Mouse (Mus musculus) intestine, embryonic 14.5 days (tissue): ENCODE results near the gene Btg4. TPM values are rescaled to one million over a fixed set of nuclear protein-coding genes. Genes with fewer than 3 reads are reported as not detected.

Source experiments
- ATAC-seq: fragments of 200-750 bp; cut with Nextera tagmentation; replicated peaks from 2 replicates; pipeline ENCODE4 v1.8.0; 2017; ENCODE audit warnings: low read depth, moderate number of reproducible peaks, moderate TSS enrichment, moderate library complexity; ENCODE audit not compliant: low FRiP score, low TSS enrichment
- DNase-seq: peaks from one replicate; pipeline ENCODE4 v3.0.0-alpha.2; 2018; ENCODE audit warnings: low spot score
- H3K27ac ChIP-seq: fragments of 300-500 bp; sonication (generic); 2 replicates; pipeline ENCODE4 v1.5.1; 2014; ENCODE audit warnings: low read depth, mild to moderate bottlenecking, control low read depth
- H3K27me3 ChIP-seq: fragments of 300-500 bp; sonication (generic); replicated peaks from 2 replicates; pipeline ENCODE4 v1.6.1; 2014; ENCODE audit warnings: low read length, control low read depth; ENCODE audit not compliant: control insufficient read depth, insufficient read depth
- H3K36me3 ChIP-seq: fragments of 300-500 bp; sonication (generic); 2 replicates; pipeline ENCODE4 v1.6.1; 2014; ENCODE audit warnings: low read length, control low read depth; ENCODE audit not compliant: control insufficient read depth, insufficient read depth
- H3K4me1 ChIP-seq: fragments of 300-500 bp; sonication (generic); replicated peaks from 2 replicates; pipeline ENCODE4 v1.6.1; 2014; ENCODE audit warnings: low read length, control low read depth, mixed read lengths; ENCODE audit not compliant: control insufficient read depth, insufficient read depth
- H3K4me2 ChIP-seq: fragments of 300-500 bp; sonication (generic); 2 replicates; pipeline ENCODE4 v1.6.1; 2014; ENCODE audit warnings: low read length
- H3K4me3 ChIP-seq: fragments of 300-500 bp; sonication (generic); 2 replicates; pipeline ENCODE4 v1.5.1; 2014; ENCODE audit warnings: low read depth, low read length, control low read depth, mixed read lengths
- H3K9ac ChIP-seq: fragments of 300-500 bp; sonication (generic); 2 replicates; pipeline ENCODE4 v1.6.1; 2014; ENCODE audit warnings: mild to moderate bottlenecking, low read length
- H3K9me3 ChIP-seq: fragments of 300-500 bp; sonication (generic); 2 replicates; pipeline ENCODE4 v1.6.1; 2016; ENCODE audit warnings: low read length, control low read depth; ENCODE audit not compliant: control insufficient read depth
- WGBS: fragments of 180-500 bp; shearing (Covaris S2); extraction: QIAGEN DNeasy Blood & Tissue Kit; methylation state at CpG from one replicate; pipeline ENCODE4 v1.1.7; 2014; 5-methylcytosine and 5-hydroxymethylcytosine counted together
- polyA plus RNA-seq: library from polyadenylated mRNA; unstranded; fragments of >200 nt; fragmentation: Nextera tagmentation; extraction: Ambion mirVana; gene quantifications from 2 replicates; pipeline ENCODE4 v1.2.1, GENCODE M21; 2014

Gene Btg4
- polyA plus RNA-seq, 1 experiment from 2014 or later, result not detected

DNA sequence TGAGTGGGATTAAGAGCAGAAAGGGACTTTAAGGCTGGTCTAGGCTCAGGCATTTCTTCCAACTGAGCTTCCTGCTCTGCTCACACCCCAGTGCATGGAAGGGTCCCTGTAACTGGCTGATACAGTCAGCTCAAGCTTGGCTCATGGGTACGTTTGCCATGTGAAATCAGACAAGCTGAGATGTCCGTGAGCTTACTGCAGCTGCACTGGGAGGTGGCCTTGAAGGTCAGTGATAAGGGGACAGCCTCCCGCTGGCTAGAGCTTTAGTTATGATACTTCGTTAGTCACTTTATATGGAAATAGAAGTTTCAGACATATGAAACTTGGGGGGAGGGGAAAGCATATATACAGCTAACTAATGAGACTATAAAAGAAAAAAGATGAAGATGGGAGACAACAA, 10.1 kb downstream of the Btg4 start:
- Histone ChIP-seq H3K4me2 (no peak overlapping the region), H3K4me3 (no peak overlapping the region), H3K4me1 (peaks cover under 1% of the 10 kb centered on the region; the same call in 1 of the 2 replicates), H3K27ac (no peak overlapping the region), H3K27me3 (no peaks in the 10 kb centered on the region), H3K36me3 (no peaks in the 10 kb centered on the region), H3K9ac (no peak overlapping the region), H3K9me3 (no peaks in the 10 kb centered on the region)
- DNase-seq (no peak), ATAC-seq (no peak)
- WGBS, result 72% methylated on average over 4 of the region's 4 CpGs

GRCm38 (mm10) chr9:51075780-51076179, 15.1 kb downstream of the Btg4 start:
- Histone ChIP-seq H3K27ac (no peak overlapping the region), H3K9me3 (no peaks in the 10 kb centered on the region), H3K4me3 (peak overlapping the region; percentile 52), H3K36me3 (no peaks in the 10 kb centered on the region), H3K27me3 (no peaks in the 10 kb centered on the region), H3K9ac (no peak overlapping the region), H3K4me2 (peak overlapping the region; percentile 90), H3K4me1 (peaks cover 14% of the 10 kb centered on the region)
- peak; percentile 54; the same call in 1 of the 2 replicates for ATAC-seq
- WGBS, result 23% methylated on average over 3 of the region's 3 CpGs
- peak; percentile 54 for DNase-seq

DNA sequence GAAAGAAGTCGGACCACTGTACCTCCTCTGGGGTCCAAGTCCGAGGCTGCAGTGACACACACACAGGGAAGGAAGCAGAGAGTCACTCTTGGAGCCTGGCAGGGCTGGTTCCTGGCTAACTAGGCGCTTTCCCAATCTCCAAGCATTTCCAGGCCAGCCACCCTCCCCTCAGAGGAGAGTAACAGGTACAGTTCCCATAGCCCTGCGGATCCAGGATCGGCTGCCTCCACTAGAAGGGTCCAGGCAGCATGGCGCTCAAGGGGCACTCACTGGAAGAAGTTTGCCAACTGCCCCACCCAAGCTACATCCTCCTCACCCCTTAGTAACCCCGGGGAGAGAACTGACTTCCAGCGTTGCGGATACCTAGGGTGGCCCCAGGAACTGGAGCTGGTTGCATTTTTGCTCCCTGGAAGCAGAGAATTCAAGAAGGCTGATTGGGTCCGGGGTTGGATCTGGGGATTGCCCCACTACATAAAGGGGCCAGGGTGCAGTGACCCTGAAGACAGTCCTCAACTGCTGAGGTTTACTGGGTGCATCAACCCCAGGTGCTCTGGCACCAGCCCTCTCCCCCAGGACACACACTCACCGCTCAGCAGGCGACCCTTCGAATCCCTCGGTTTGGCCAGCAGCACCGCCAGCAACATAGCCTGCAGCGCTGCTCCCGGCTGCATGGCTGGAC, 15.7 kb downstream of the Btg4 start:
- Histone ChIP-seq H3K36me3 (no peaks in the 10 kb centered on the region), H3K9me3 (no peaks in the 10 kb centered on the region), H3K4me3 (peak overlapping the region; percentile 52), H3K27me3 (no peaks in the 10 kb centered on the region), H3K27ac (no peak overlapping the region), H3K9ac (peak overlapping the region; percentile 36), H3K4me1 (peaks cover 14% of the 10 kb centered on the region), H3K4me2 (peak overlapping the region; percentile 90)
- DNase-seq (peak; percentile 71), ATAC-seq (peak; percentile 67)
- WGBS, result 1% methylated on average over 17 of the region's 17 CpGs

- peak; percentile 94 for ATAC-seq
- no peaks in the 10 kb centered on the region for H3K9me3 ChIP-seq
- no peaks in the 10 kb centered on the region for H3K36me3 ChIP-seq
- H3K9ac ChIP-seq, result peak within 1 kb of the TSS; percentile 36
- H3K4me1 ChIP-seq, result peaks cover 14% of the 10 kb centered on the region
- DNase-seq, result peak; percentile 88
- WGBS, result under 1% methylated on average over 14 of the region's 14 CpGs
- peak within 1 kb of the TSS; percentile 52 for H3K4me3 ChIP-seq
- no peaks in the 10 kb centered on the region for H3K27me3 ChIP-seq
- peak within 1 kb of the TSS; percentile 90 for H3K4me2 ChIP-seq
- H3K27ac ChIP-seq, result no peak within 1 kb of the TSS
These were observed 16.2 kb downstream of the Btg4 start, which contains the start of gene Layn for GRCm38 (mm10) chr9:51076979-51077315. Gene Layn (minus strand): TSS chr9:51077094.

- H3K4me2 ChIP-seq, result no peak overlapping the region
- no peak overlapping the region for H3K4me3 ChIP-seq
- DNase-seq, result no peak
- no peak for ATAC-seq
- peaks cover 9% of the 10 kb centered on the region for H3K4me1 ChIP-seq
- H3K27ac ChIP-seq, result no peak overlapping the region
- no peak overlapping the region for H3K9ac ChIP-seq
- 79% methylated on average over 5 of the region's 5 CpGs for WGBS
- H3K27me3 ChIP-seq, result no peaks in the 10 kb centered on the region
- H3K36me3 ChIP-seq, result no peaks in the 10 kb centered on the region
- H3K9me3 ChIP-seq, result no peaks in the 10 kb centered on the region
These were observed 20.9 kb downstream of the Btg4 start for GRCm38 (mm10) chr9:51081614-51082013.

GRCm38 (mm10) chr9:51093697-51094096, 33.0 kb downstream of the Btg4 start:
- Histone ChIP-seq H3K9ac (no peak overlapping the region), H3K27me3 (no peaks in the 10 kb centered on the region), H3K27ac (no peak overlapping the region), H3K4me2 (no peak overlapping the region), H3K36me3 (no peaks in the 10 kb centered on the region), H3K9me3 (no peaks in the 10 kb centered on the region), H3K4me3 (no peak overlapping the region), H3K4me1 (no peaks in the 10 kb centered on the region)
- ATAC-seq (no peak), DNase-seq (no peak)
- WGBS, result 56% methylated on average over 5 of the region's 5 CpGs

- WGBS, result 37% methylated on average over 2 of the region's 2 CpGs
- Histone ChIP-seq H3K4me1 (no peaks in the 10 kb centered on the region), H3K36me3 (no peaks in the 10 kb centered on the region), H3K9ac (no peak overlapping the region), H3K27ac (no peak overlapping the region), H3K4me3 (no peak overlapping the region), H3K27me3 (0 out of 2 replicates have a peak, but pooled peaks cover 3% of the 10 kb centered on the region), H3K9me3 (no peaks in the 10 kb centered on the region), H3K4me2 (no peak overlapping the region)
- DNase-seq (no peak), ATAC-seq (no peak)
These were observed 35.6 kb downstream of the Btg4 start for GRCm38 (mm10) chr9:51096306-51096705.

GRCm38 (mm10) chr9:51101756-51102425, 41.2 kb downstream of the Btg4 start, which contains the start of gene 4833427G06Rik:
Gene 4833427G06Rik (minus strand): TSS chr9:51102078.
- Histone ChIP-seq H3K4me3 (peak within 1 kb of the TSS; percentile 16; the same call in 1 of the 2 replicates), H3K27ac (no peak within 1 kb of the TSS), H3K36me3 (no peaks in the 10 kb centered on the region), H3K4me1 (peaks cover 7% of the 10 kb centered on the region; the same call in 1 of the 2 replicates), H3K9me3 (no peaks in the 10 kb centered on the region), H3K27me3 (peaks cover 9% of the 10 kb centered on the region; the same call in 1 of the 2 replicates), H3K4me2 (peak within 1 kb of the TSS; percentile 100), H3K9ac (no peak within 1 kb of the TSS)
- DNase-seq (peak; percentile 85), ATAC-seq (peak; percentile 75)
- 9% methylated on average over 27 of the region's 27 CpGs for WGBS
